Mouse (Mus musculus): ENCODE data around the gene Zbtb39. TPM values are rescaled to one million over a fixed set of nuclear protein-coding genes. Genes with fewer than 3 reads are reported as not detected.
A peak's percentile ranks its signal among the peaks of the same experiment; 100 is the strongest.

Gene Zbtb39
- total and polyA plus RNA-seq, 3 experiments = 3.6 to 17.2 (median 4.0) TPM

DNA sequence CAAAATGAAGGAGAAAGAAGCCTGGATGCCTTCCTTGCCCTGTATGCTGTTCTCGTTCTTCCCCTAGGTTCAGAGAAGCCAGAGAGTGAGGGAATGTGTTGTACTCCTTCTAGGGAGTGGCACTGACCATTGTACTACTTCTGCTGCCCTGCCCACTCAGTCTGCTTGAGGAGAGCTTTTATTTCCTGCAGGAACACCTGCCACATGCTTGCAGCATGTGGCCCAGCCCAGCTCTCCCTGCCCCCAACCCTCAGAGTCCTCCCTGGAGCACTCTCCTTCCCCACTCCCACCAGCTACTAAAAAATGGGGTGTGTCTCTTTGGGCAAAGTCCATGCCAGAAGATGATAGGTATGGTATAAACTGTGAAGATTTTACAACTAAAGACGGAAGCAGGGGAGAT lies 35.0 kb upstream of the Zbtb39 start:
- peaks cover 19% of the 10 kb centered on the region for H3K27me3 ChIP-seq (ENCODE audit: insufficient read depth, low read length)
- H3K4me1 ChIP-seq (ENCODE audit: insufficient read depth, low read depth, low read length) = peaks cover 38% of the 10 kb centered on the region
- H3K4me3 ChIP-seq (ENCODE audit: low read depth, low read length) = no peak overlapping the region
- no peak for ATAC-seq (ENCODE audit: extremely low read depth, insufficient number of reproducible peaks, low FRiP score, poor library complexity, severe bottlenecking)
- no peaks in the 10 kb centered on the region for H3K9me3 ChIP-seq (replicated peaks)
- DNase-seq (ENCODE audit: low spot score) = no peak
- TF ChIP-seq CTCF (IDR thresholded peaks at IDR 0.05; ENCODE audit: low read depth, low read length) (no peak), GATA2 (IDR thresholded peaks at IDR 0.05; ENCODE audit: borderline replicate concordance, low read depth, low read length) (no peak), TAL1 (conservative IDR thresholded peaks at IDR 0.05; ENCODE audit: low read depth, low read length) (no peak), GATA1 (IDR thresholded peaks at IDR 0.05; ENCODE audit: borderline replicate concordance, low read length) (no peak), POLR2AphosphoS5 (IDR thresholded peaks at IDR 0.05; ENCODE audit: insufficient replicate concordance, low read depth, low read length) (no peak)
- H3K36me3 ChIP-seq (replicated peaks) = peaks cover 13% of the 10 kb centered on the region

DNA sequence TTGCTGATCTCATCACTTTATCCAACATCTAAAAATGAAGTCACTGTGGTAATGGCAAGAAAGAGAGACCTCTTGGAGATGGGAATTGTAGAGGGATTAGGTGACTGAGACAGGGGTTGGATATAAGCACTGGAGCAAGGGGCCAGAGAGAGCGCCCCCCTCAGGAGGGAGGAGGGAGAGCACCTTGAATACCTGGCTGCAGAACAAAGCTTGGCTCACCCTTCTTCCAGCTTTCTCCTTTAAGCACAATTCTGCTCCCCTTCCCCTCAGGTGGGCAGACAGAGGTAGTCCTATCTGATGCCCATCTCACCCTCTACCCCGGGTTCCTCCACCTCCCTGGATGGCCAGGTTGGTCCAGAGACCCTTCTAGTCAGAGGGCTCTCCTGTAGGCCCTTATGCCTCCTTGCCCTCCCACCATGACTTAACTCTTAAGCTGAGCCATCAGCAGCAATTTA lies 34.5 kb upstream of the Zbtb39 start, which contains the start of gene Myo1a:
Gene Myo1a (plus strand): TSS at position 405 of the 455 bp plus-strand sequence.
- peaks cover 8% of the 10 kb centered on the region for H3K36me3 ChIP-seq (replicated peaks)
- ATAC-seq (ENCODE audit: extremely low read depth, insufficient number of reproducible peaks, low FRiP score, poor library complexity, severe bottlenecking) (no peak), DNase-seq (ENCODE audit: low spot score) (no peak)

GRCm38 (mm10) chr10:127705783-127706182 lies 33.6 kb upstream of the Zbtb39 start:
- H3K4me3 ChIP-seq (ENCODE audit: low read depth, low read length) = no peak overlapping the region
- peak; percentile 34; the same call in 1 of the 2 replicates for ATAC-seq (ENCODE audit: extremely low read depth, insufficient number of reproducible peaks, low FRiP score, poor library complexity, severe bottlenecking)
- peaks cover 28% of the 10 kb centered on the region for H3K27me3 ChIP-seq (ENCODE audit: insufficient read depth, low read length)
- peaks cover 38% of the 10 kb centered on the region for H3K4me1 ChIP-seq (ENCODE audit: insufficient read depth, low read depth, low read length)
- no peaks in the 10 kb centered on the region for H3K36me3 ChIP-seq (replicated peaks)
- TF ChIP-seq GATA2 (IDR thresholded peaks at IDR 0.05; ENCODE audit: borderline replicate concordance, low read depth, low read length) (no peak), TAL1 (conservative IDR thresholded peaks at IDR 0.05; ENCODE audit: low read depth, low read length) (peak; percentile 54)
- DNase-seq (ENCODE audit: low spot score) = no peak
- no peaks in the 10 kb centered on the region for H3K9me3 ChIP-seq (replicated peaks)

More for the DNA sequence above, 34.5 kb upstream of the Zbtb39 start, which contains the start of gene Myo1a:
- TF ChIP-seq POLR2AphosphoS5 (IDR thresholded peaks at IDR 0.05; ENCODE audit: insufficient replicate concordance, low read depth, low read length) = no peak
- peak; percentile 21; the same call in 1 of the 2 replicates for TF ChIP-seq CTCF (IDR thresholded peaks at IDR 0.05; ENCODE audit: low read depth, low read length)
- no peak within 1 kb of the TSS for H3K4me3 ChIP-seq (ENCODE audit: low read depth, low read length)
- H3K27me3 ChIP-seq (ENCODE audit: insufficient read depth, low read length) = peaks cover 19% of the 10 kb centered on the region
- peaks cover 38% of the 10 kb centered on the region for H3K4me1 ChIP-seq (ENCODE audit: insufficient read depth, low read depth, low read length)
- H3K9me3 ChIP-seq (replicated peaks) = no peaks in the 10 kb centered on the region

DNA sequence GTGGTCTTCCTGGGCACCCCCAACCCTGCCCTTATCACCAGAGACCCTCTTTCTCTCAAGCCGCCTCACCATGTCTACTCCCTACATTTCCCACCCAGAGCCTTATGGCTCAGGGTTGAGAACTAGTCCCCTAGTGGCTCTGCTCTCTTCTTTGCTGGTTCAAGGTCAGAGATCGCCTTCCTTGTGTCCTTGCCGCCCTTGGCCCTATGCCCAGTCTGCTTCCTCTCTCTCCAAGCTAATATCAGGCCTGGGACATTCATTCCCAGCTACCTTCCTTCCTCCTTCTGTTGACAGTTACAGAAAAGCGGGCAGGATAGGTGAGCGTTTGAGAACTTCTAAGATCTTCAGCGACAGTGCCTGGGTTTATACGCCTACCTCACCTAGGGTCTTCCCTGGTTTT lies 31.6 kb upstream of the Zbtb39 start:
- H3K4me3 ChIP-seq (ENCODE audit: low read depth, low read length) = no peak overlapping the region
- H3K36me3 ChIP-seq (replicated peaks) = no peaks in the 10 kb centered on the region
- peaks cover 38% of the 10 kb centered on the region for H3K27me3 ChIP-seq (ENCODE audit: insufficient read depth, low read length)
- H3K9me3 ChIP-seq (replicated peaks) = no peaks in the 10 kb centered on the region
- peaks cover 38% of the 10 kb centered on the region for H3K4me1 ChIP-seq (ENCODE audit: insufficient read depth, low read depth, low read length)
- no peak for ATAC-seq (ENCODE audit: extremely low read depth, insufficient number of reproducible peaks, low FRiP score, poor library complexity, severe bottlenecking)
- DNase-seq (ENCODE audit: low spot score) = no peak
- no peak for TF ChIP-seq POLR2AphosphoS5 (IDR thresholded peaks at IDR 0.05; ENCODE audit: insufficient replicate concordance, low read depth, low read length)
- TF ChIP-seq TAL1 (conservative IDR thresholded peaks at IDR 0.05; ENCODE audit: low read depth, low read length) = no peak
- no peak for TF ChIP-seq GATA1 (IDR thresholded peaks at IDR 0.05; ENCODE audit: borderline replicate concordance, low read length)
- TF ChIP-seq CTCF (IDR thresholded peaks at IDR 0.05; ENCODE audit: low read depth, low read length) = no peak
- TF ChIP-seq GATA2 (IDR thresholded peaks at IDR 0.05; ENCODE audit: borderline replicate concordance, low read depth, low read length) = no peak

DNA sequence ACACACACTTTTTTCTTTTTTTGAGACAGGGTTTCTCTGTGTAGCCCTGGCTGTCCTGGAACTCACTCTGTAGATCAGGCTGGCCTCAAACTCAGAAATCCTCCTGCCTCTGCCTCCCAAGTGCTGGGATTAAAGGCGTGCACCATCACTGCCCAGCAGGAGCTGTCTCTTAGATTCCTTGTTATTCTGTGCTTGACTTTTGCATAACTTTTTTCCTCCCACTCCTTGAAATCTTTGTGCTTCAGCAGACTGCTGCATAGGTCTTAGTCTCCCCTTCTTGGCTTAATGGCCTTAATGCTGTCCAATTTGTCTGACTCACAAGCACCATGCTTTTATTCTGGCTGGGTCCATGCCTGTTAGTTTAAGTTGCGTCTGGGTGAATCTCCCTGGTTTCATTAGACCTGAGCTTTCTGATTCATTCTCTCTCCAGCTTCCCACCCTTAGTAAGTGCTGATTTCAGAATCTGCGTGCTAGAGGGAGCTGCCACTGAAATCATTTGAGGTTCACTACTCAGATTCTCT lies 30.4 kb upstream of the Zbtb39 start:
- TF ChIP-seq CTCF (IDR thresholded peaks at IDR 0.05; ENCODE audit: low read depth, low read length) = no peak
- TF ChIP-seq GATA2 (IDR thresholded peaks at IDR 0.05; ENCODE audit: borderline replicate concordance, low read depth, low read length) = no peak
- no peak for TF ChIP-seq GATA1 (IDR thresholded peaks at IDR 0.05; ENCODE audit: borderline replicate concordance, low read length)
- TF ChIP-seq TAL1 (conservative IDR thresholded peaks at IDR 0.05; ENCODE audit: low read depth, low read length) = no peak
- TF ChIP-seq POLR2AphosphoS5 (IDR thresholded peaks at IDR 0.05; ENCODE audit: insufficient replicate concordance, low read depth, low read length) = no peak
- Histone ChIP-seq H3K4me3 (ENCODE audit: low read depth, low read length) (no peak overlapping the region), H3K4me1 (ENCODE audit: insufficient read depth, low read depth, low read length) (peaks cover 34% of the 10 kb centered on the region), H3K9me3 (replicated peaks) (no peaks in the 10 kb centered on the region), H3K36me3 (replicated peaks) (no peaks in the 10 kb centered on the region), H3K27me3 (ENCODE audit: insufficient read depth, low read length) (peaks cover 44% of the 10 kb centered on the region)
- DNase-seq (ENCODE audit: low spot score) (no peak), ATAC-seq (ENCODE audit: extremely low read depth, insufficient number of reproducible peaks, low FRiP score, poor library complexity, severe bottlenecking) (no peak)

GRCm38 (mm10) chr10:127710331-127710730 lies 29.0 kb upstream of the Zbtb39 start:
- ATAC-seq (ENCODE audit: extremely low read depth, insufficient number of reproducible peaks, low FRiP score, poor library complexity, severe bottlenecking) (no peak), DNase-seq (ENCODE audit: low spot score) (no peak)
- Histone ChIP-seq H3K9me3 (replicated peaks) (no peaks in the 10 kb centered on the region), H3K4me3 (ENCODE audit: low read depth, low read length) (no peak overlapping the region), H3K27me3 (ENCODE audit: insufficient read depth, low read length) (peaks cover 57% of the 10 kb centered on the region), H3K4me1 (ENCODE audit: insufficient read depth, low read depth, low read length) (peaks cover 22% of the 10 kb centered on the region), H3K36me3 (replicated peaks) (no peaks in the 10 kb centered on the region)
- TF ChIP-seq TAL1 (conservative IDR thresholded peaks at IDR 0.05; ENCODE audit: low read depth, low read length) (no peak), GATA2 (IDR thresholded peaks at IDR 0.05; ENCODE audit: borderline replicate concordance, low read depth, low read length) (no peak), GATA1 (IDR thresholded peaks at IDR 0.05; ENCODE audit: borderline replicate concordance, low read length) (no peak), POLR2AphosphoS5 (IDR thresholded peaks at IDR 0.05; ENCODE audit: insufficient replicate concordance, low read depth, low read length) (no peak)

Measured in G1E (cell line).